Mouse (Mus musculus) lung, embryonic 14.5 days (tissue): ENCODE results near the gene Minos1. TPM values are rescaled to one million over a fixed set of nuclear protein-coding genes. Genes with fewer than 3 reads are reported as not detected.
A peak's percentile ranks its signal among the peaks of the same experiment; 100 is the strongest.

Source experiments
- ATAC-seq: fragments of 200-750 bp; cut with Nextera tagmentation; 2 replicates; pipeline ENCODE4 v1.8.0; 2017; ENCODE audit warnings: mild to moderate bottlenecking, moderate TSS enrichment, moderate library complexity; ENCODE audit not compliant: insufficient read depth
- DNase-seq: peaks from one replicate; pipeline ENCODE4 v3.0.0-alpha.2; 2015
- H3K27ac ChIP-seq: fragments of 300-500 bp; sonication (generic); 2 replicates; pipeline ENCODE4 v1.5.1; 2014; ENCODE audit warnings: low read depth, mild to moderate bottlenecking, moderate library complexity
- H3K27me3 ChIP-seq: fragments of 300-500 bp; sonication (generic); 2 replicates; pipeline ENCODE4 v1.6.1; 2014; ENCODE audit warnings: low read length, control low read depth; ENCODE audit not compliant: insufficient read depth
- H3K36me3 ChIP-seq: fragments of 300-500 bp; sonication (generic); 2 replicates; pipeline ENCODE4 v1.6.1; 2014; ENCODE audit warnings: control low read depth; ENCODE audit not compliant: insufficient read depth
- H3K4me1 ChIP-seq: fragments of 300-500 bp; sonication (generic); 2 replicates; pipeline ENCODE4 v1.6.1; 2014; ENCODE audit warnings: antibody characterized with exemption, control low read depth; ENCODE audit not compliant: insufficient read depth
- H3K4me2 ChIP-seq: fragments of 300-500 bp; sonication (generic); 2 replicates; pipeline ENCODE4 v1.6.1; 2014; ENCODE audit warnings: mild to moderate bottlenecking
- H3K4me3 ChIP-seq: fragments of 300-500 bp; sonication (generic); 2 replicates; pipeline ENCODE4 v1.5.1; 2014; ENCODE audit warnings: low read depth, low read length
- H3K9ac ChIP-seq: fragments of 300-500 bp; sonication (generic); 2 replicates; pipeline ENCODE4 v1.6.1; 2014
- H3K9me3 ChIP-seq: fragments of 300-500 bp; sonication (generic); 2 replicates; pipeline ENCODE4 v1.6.1; 2016; ENCODE audit warnings: low read depth, low read length, control low read depth
- CTCF ChIP-seq: IDR thresholded peaks from 2 replicates; pipeline ENCODE4 v1.5.1; 2016; ENCODE audit warnings: antibody characterized with exemption, low read depth
- WGBS: fragments of 180-500 bp; shearing (Covaris S2); extraction: QIAGEN DNeasy Blood & Tissue Kit; methylation state at CpG from one replicate; pipeline ENCODE4 v1.1.7; 2014; 5-methylcytosine and 5-hydroxymethylcytosine counted together
- polyA plus RNA-seq: library from polyadenylated mRNA; unstranded; fragments of >200 nt; fragmentation: Nextera tagmentation; extraction: Ambion mirVana; gene quantifications from 2 replicates; pipeline ENCODE4 v1.2.1, GENCODE M21; 2014

Gene Minos1
- polyA plus RNA-seq, 1 experiment from 2014 or later = 501 TPM

DNA sequence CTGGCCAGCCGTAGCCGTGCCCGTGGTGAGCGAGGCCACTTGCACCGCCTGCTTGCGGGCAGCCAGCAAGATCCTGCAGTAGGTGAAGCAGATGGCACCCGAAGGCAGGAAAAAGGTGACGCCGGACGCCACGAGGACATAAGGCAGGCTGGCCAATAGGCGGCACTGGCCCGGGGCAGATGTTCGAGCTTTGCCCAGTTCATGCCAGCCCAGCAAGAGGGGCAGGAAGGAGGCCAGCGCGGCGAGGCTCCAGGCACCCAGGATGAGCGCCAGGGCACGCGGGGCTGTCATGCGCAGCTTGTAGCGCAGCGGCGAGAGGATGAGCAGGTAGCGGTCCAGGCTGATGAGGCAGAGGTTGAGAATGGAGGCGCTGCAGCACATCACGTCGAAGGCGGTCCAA lies 56.9 kb downstream of the Minos1 start:
- Histone ChIP-seq H3K4me3 (peak overlapping the region; percentile 51; the same call in 1 of the 2 replicates), H3K9ac (no peak overlapping the region), H3K4me2 (peak overlapping the region; percentile 94), H3K27me3 (peaks cover 44% of the 10 kb centered on the region), H3K9me3 (no peaks in the 10 kb centered on the region), H3K36me3 (no peaks in the 10 kb centered on the region), H3K4me1 (no peaks in the 10 kb centered on the region), H3K27ac (no peak overlapping the region)
- WGBS = 18% methylated on average over 29 of the region's 29 CpGs
- DNase-seq (no peak), ATAC-seq (no peak)
- TF ChIP-seq CTCF = 0 out of 2 replicates have a peak, but pooled peaks have one; percentile 4

DNA sequence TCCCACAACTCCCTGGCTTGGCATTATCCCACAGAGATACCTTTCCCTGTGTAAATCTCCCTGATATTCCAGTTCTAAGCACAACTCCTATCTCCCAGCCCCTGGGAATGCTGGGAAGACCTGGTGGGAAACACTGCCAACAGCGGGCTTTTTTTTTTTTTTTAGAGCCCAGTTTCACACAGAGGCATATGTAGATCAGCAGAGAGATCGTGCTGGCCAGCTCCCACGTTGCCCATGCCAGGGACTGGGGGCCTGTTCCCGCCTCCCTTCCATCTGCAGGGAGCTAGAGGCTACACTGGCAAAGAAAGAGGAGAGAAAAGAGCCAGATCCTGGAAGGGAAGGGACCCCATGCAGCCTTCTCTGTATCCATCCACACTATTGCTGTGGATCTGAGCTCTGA lies 62.6 kb downstream of the Minos1 start:
- no peaks in the 10 kb centered on the region for H3K36me3 ChIP-seq
- H3K27me3 ChIP-seq = peaks cover 8% of the 10 kb centered on the region

DNA sequence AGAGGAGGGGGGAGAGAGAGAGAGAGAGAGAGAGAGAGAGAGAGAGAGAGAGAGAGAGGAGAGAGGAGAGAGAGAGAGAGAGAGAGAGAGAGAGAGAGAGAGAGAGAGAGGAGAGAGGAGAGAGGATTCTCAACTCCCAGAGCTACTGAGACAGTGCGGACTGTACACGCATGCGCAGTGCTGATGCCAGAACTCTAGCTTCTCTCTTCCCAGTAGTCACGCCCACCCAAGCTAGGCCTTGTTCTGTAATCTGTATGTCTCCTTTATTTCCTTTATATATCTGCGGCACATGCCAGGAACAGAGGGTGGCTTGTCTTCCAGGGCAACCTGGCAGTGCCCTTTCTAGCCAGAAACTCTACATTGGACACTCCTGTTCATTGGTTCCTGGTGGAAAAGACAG lies 66.1 kb downstream of the Minos1 start:
- Histone ChIP-seq H3K9me3 (no peaks in the 10 kb centered on the region), H3K27me3 (no peaks in the 10 kb centered on the region), H3K9ac (no peak overlapping the region), H3K27ac (no peak overlapping the region), H3K4me2 (no peak overlapping the region), H3K4me3 (no peak overlapping the region), H3K4me1 (no peaks in the 10 kb centered on the region), H3K36me3 (no peaks in the 10 kb centered on the region)
- no peak for TF ChIP-seq CTCF
- DNase-seq (no peak), ATAC-seq (no peak)
- WGBS = 83% methylated on average over 5 of the region's 5 CpGs

More for the DNA sequence above, 62.6 kb downstream of the Minos1 start:
- Histone ChIP-seq H3K9ac (no peak overlapping the region), H3K9me3 (no peaks in the 10 kb centered on the region), H3K27ac (no peak overlapping the region), H3K4me3 (no peak overlapping the region), H3K4me2 (no peak overlapping the region), H3K4me1 (no peaks in the 10 kb centered on the region)
- no peak for TF ChIP-seq CTCF
- ATAC-seq = no peak
- no peak for DNase-seq
- WGBS = 26% methylated on average over 4 of the region's 4 CpGs

DNA sequence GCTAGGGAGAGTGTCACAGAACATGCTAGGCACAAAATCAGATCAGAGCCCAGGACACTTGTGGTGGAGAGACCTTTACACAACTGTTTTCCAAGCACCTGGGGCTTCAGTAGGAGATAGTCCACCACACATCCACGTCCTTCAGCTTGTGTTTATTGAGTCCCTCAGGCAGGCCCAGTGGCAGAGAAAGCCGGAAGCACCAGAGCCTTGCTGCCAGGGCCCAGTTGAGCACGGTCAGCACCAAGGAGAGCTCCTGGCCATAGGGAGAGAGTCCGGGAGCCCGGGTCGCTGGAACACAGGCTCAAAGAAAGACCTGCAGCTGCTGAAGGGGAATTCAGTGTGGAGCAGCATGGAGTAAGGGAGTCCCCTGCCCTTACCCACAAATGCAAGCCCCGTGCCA lies 71.3 kb downstream of the Minos1 start:
- TF ChIP-seq CTCF = no peak
- Histone ChIP-seq H3K4me2 (no peak overlapping the region), H3K9me3 (no peaks in the 10 kb centered on the region), H3K27ac (no peak overlapping the region), H3K36me3 (no peaks in the 10 kb centered on the region), H3K9ac (no peak overlapping the region), H3K4me1 (no peaks in the 10 kb centered on the region), H3K4me3 (no peak overlapping the region), H3K27me3 (no peaks in the 10 kb centered on the region)
- 8% methylated on average over 7 of the region's 7 CpGs for WGBS
- peak; percentile 91 for DNase-seq
- no peak for ATAC-seq

DNA sequence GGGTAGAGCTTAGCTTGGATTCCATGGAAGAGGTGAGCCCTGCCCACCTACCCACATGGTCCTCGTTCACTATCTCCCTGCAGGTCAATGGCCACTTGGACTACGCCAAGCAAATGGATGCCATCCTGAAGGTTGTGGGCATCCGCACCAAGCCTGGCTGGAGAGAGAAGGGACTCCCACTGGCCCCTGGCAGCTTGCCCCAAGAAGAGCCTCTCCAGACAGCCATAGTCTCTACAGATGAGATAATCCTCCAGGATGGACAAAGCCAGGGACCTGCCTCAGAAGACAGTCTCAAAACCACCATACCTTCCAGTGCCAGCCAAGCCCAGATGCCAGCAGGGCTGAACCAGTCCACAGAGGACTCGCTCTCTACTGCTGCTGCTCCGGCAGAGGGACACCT lies 72.9 kb downstream of the Minos1 start:
- H3K4me1 ChIP-seq = no peaks in the 10 kb centered on the region
- no peak overlapping the region for H3K27ac ChIP-seq
- H3K36me3 ChIP-seq = no peaks in the 10 kb centered on the region
- no peak for DNase-seq
- no peak overlapping the region for H3K4me2 ChIP-seq
- H3K27me3 ChIP-seq = no peaks in the 10 kb centered on the region
- H3K9me3 ChIP-seq = no peaks in the 10 kb centered on the region
- no peak for ATAC-seq
- H3K4me3 ChIP-seq = no peak overlapping the region
- H3K9ac ChIP-seq = no peak overlapping the region
- WGBS = 84% methylated on average over 5 of the region's 5 CpGs
- TF ChIP-seq CTCF = no peak

DNA sequence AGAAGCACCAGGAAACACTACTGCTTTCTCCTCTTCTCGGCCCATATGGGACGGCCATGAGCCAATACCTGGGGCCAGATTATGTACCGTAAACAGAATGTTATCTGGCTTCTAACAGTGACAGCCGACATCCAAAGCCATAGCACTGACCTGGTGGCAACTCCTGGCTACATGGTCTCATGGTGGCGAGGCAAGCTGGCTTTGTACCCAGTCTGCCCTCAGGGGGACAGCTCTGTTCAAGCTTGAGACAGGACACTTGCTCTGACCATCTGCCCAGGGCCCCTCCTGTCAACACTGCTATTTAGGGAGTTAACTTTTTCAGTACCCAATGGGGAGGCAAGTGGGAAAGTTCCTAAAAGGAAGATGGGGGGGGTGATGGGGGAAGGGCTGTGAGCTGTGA lies 73.6 kb downstream of the Minos1 start:
- TF ChIP-seq CTCF = no peak
- DNase-seq = no peak
- Histone ChIP-seq H3K4me2 (no peak overlapping the region), H3K4me1 (no peaks in the 10 kb centered on the region), H3K36me3 (no peaks in the 10 kb centered on the region), H3K4me3 (no peak overlapping the region), H3K27me3 (no peaks in the 10 kb centered on the region), H3K27ac (no peak overlapping the region), H3K9ac (no peak overlapping the region), H3K9me3 (no peaks in the 10 kb centered on the region)
- 64% methylated on average over 5 of the region's 5 CpGs for WGBS
- ATAC-seq = no peak

DNA sequence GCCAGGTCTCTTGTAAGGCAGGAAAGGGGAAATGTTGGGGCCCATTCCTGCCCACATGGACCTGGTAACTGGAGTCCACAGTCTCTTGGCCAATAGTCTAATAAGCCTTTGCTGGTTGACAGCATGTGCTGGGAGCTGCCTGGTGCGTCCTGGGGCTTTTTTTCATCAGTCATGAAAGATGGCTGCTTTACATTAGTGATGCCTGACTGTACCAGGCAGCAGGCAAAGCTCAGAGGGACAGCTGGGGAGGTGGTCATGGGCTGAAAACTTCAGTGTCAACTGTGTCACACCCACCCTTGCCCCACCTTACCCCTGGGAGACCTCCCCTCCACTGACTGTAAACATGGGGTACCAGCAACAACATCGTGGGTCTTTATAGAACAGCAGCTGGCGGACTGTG lies 75.2 kb downstream of the Minos1 start:
- no peaks in the 10 kb centered on the region for H3K27me3 ChIP-seq
- no peak for DNase-seq
- no peak overlapping the region for H3K9ac ChIP-seq
- H3K36me3 ChIP-seq = no peaks in the 10 kb centered on the region
- no peak overlapping the region for H3K4me3 ChIP-seq
- no peak overlapping the region for H3K27ac ChIP-seq
- 64% methylated on average over 3 of the region's 3 CpGs for WGBS
- no peaks in the 10 kb centered on the region for H3K9me3 ChIP-seq
- no peak overlapping the region for H3K4me2 ChIP-seq
- TF ChIP-seq CTCF = no peak
- ATAC-seq = no peak
- no peaks in the 10 kb centered on the region for H3K4me1 ChIP-seq

DNA sequence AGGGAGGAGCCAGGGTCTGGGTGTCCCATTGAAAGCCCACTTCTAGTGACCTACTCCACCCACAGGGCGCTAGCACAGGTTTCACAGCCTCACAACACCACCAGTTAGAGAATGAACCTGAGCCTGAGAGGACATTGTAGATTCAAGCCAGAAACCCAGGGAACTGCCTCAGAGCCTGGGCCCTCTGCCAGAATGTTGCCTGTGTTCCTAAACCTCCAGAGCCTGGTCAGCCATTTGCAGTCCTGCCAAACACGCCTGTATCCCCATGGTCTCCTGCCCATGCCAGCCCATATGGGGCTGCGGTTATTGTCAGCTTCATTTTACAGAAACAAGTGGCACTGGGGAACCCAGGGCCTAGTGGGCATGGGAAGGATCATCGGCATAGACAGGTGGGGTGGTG lies 75.6 kb downstream of the Minos1 start:
- ATAC-seq (no peak), DNase-seq (no peak)
- TF ChIP-seq CTCF = no peak
- Histone ChIP-seq H3K36me3 (no peaks in the 10 kb centered on the region), H3K27me3 (no peaks in the 10 kb centered on the region), H3K9ac (no peak overlapping the region), H3K9me3 (no peaks in the 10 kb centered on the region), H3K4me2 (no peak overlapping the region), H3K4me3 (no peak overlapping the region), H3K27ac (no peak overlapping the region), H3K4me1 (no peaks in the 10 kb centered on the region)
- 77% methylated on average over 4 of the region's 4 CpGs for WGBS
